Mouse (Mus musculus) small intestine, adult 2 months (tissue): ENCODE data around the gene Uap1l1. TPM values are rescaled to one million over a fixed set of nuclear protein-coding genes. Genes with fewer than 3 reads are reported as not detected.
"Not testable (repeated sequence)": the region's sequence is repeated elsewhere in the genome, so short reads cannot be mapped to it uniquely, and the experiment has no call there.

Experiments used
- H3K27ac ChIP-seq: fragments of 200-500 bp; 2 replicates; pipeline ENCODE4 v1.5.1; 2012; ENCODE audit warnings: low read depth, low read length, control low read depth, inconsistent platforms; ENCODE audit not compliant: insufficient read depth
- H3K27me3 ChIP-seq: fragments of 200-500 bp; 2 replicates; pipeline ENCODE4 v1.6.1; 2012; ENCODE audit warnings: mild to moderate bottlenecking, moderate library complexity, low read length, inconsistent platforms; ENCODE audit not compliant: control insufficient read depth, insufficient read depth
- H3K36me3 ChIP-seq: fragments of 200-500 bp; 2 replicates; pipeline ENCODE4 v1.6.1; 2012; ENCODE audit warnings: mild to moderate bottlenecking, low read length, control low read depth, inconsistent platforms; ENCODE audit not compliant: control insufficient read depth, insufficient read depth
- H3K4me1 ChIP-seq: fragments of 200-500 bp; 2 replicates; pipeline ENCODE4 v1.6.1; 2012; ENCODE audit warnings: low read length, inconsistent platforms, mixed read lengths; ENCODE audit not compliant: control insufficient read depth, insufficient read depth, insufficient read length
- H3K4me3 ChIP-seq: fragments of 200-500 bp; 2 replicates; pipeline ENCODE4 v1.5.1; 2012; ENCODE audit warnings: low read depth, mild to moderate bottlenecking, control low read depth, inconsistent platforms, low read length, moderate library complexity
- CTCF ChIP-seq: fragments of 200-500 bp; IDR thresholded peaks from 2 replicates; pipeline ENCODE4 v1.5.1; 2012; ENCODE audit warnings: low read depth, mild to moderate bottlenecking, control low read depth, inconsistent platforms, low read length, moderate library complexity, mixed read lengths; ENCODE audit not compliant: insufficient replicate concordance, insufficient read length; ENCODE audit errors: extremely low read depth
- POLR2A ChIP-seq: fragments of 200-500 bp; IDR thresholded peaks from 2 replicates; pipeline ENCODE4 v1.6.1; 2012; ENCODE audit warnings: low read depth, mild to moderate bottlenecking, control low read depth, inconsistent platforms, low read length, moderate library complexity
- WGBS: fragments of 180-500 bp; shearing (Covaris S2); methylation state at CpG from one replicate; pipeline ENCODE4 v1.1.7; 2018; 5-methylcytosine and 5-hydroxymethylcytosine counted together
- polyA plus RNA-seq: library from polyadenylated mRNA; depleted of rRNA; stranded (reverse); fragments of >200 nt; gene quantifications from 2 replicates; pipeline ENCODE4 v1.2.3, GENCODE M21; 2012; rRNA removed

Gene Uap1l1
- 130 and 360 TPM in 2 replicates for polyA plus RNA-seq

DNA sequence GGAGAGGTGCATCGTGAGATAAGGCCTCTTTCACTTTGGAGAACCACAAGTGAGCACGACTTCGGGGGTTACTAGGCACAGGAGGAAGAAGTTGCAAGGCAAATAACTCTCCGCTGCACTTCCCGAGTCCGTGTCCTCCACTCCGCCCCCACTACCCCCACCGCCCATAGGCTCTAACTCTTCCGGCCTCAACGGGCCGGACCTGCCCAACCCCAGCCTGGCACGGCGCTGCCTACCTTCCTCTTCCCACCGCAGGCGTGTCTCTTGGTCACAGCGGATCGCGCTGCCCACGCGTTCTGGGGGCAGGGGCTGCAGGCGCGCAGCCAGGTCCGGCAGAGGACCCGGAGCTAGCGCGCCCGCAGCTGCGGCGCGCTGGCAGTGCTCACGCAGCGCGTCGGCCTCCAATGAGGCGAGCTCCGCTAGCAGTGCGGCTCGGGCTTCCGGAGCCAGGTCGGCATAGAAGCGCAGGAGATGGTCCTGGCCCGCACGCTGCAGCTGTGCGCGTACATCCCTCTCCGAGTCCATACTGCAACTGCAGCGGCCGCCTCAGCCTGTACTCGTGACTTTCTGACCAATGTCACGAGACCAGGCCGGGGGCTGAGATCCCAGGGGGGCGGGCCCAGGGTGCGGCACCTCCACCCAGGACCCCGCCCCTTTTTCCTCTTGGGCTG is at the start of gene Uap1l1:
Gene Uap1l1 (minus strand): TSS at position 592 of the 671 bp plus-strand sequence.
- H3K4me3 ChIP-seq: peak within 1 kb of the TSS; percentile 91
- no peaks in the 10 kb centered on the region for H3K27me3 ChIP-seq
- peak; percentile 93 for TF ChIP-seq POLR2A
- no peak for TF ChIP-seq CTCF
- under 1% methylated on average over 50 of the region's 54 CpGs for WGBS
- H3K4me1 ChIP-seq: peaks cover 29% of the 10 kb centered on the region
- H3K36me3 ChIP-seq: peaks cover 24% of the 10 kb centered on the region
- peak within 1 kb of the TSS; percentile 89 for H3K27ac ChIP-seq

DNA sequence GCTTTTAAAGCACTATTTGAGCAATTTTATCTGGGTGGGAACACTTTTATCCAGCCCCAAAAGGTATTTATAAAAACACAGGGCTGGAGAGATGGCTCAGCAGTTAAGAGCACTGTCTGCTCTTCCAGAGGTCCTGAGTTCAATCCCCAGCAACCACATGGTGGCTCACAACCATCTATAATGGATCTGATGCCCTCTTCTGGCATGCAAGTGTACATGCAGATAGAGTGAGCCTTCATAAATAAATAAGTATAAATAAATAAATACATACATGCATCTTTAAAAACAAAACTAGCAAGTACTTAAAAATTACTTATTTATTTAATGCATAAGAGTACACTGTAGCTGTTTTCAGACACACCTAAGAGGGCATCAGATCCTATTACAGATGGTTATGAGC is 48.0 kb upstream of the Uap1l1 start:
- H3K36me3 ChIP-seq, H3K27ac ChIP-seq, H3K4me1 ChIP-seq, H3K27me3 ChIP-seq, H3K4me3 ChIP-seq: not testable (repeated sequence)

GRCm38 (mm10) chr2:25408908-25409307 is 43.4 kb upstream of the Uap1l1 start:
- no peak overlapping the region for H3K4me3 ChIP-seq
- no peaks in the 10 kb centered on the region for H3K4me1 ChIP-seq
- H3K27ac ChIP-seq: no peak overlapping the region
- no peaks in the 10 kb centered on the region for H3K27me3 ChIP-seq
- TF ChIP-seq CTCF: no peak
- no peak for TF ChIP-seq POLR2A
- H3K36me3 ChIP-seq: peaks cover 9% of the 10 kb centered on the region
- WGBS: 86% methylated on average over 10 of the region's 10 CpGs

DNA sequence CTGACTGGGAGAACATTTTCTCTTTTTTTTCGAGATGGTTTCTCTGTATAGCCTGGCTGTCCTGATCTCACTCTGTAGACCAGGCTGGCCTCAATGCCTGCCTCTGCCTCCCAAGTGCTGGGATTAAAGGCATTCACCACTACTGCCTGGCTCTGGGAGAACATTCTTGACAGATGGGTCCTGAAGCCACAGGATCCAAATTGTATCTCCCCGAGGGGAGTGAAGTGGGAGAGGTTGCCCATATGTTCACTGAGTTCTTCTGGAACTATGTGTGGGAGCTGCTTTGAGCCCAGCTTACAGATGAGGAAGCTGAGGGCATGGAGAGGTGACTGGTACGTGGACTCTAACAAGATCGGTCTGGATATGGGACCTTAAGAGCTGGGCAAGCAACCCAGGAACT is 38.5 kb upstream of the Uap1l1 start:
- no peaks in the 10 kb centered on the region for H3K27me3 ChIP-seq
- no peak for TF ChIP-seq CTCF
- no peak for TF ChIP-seq POLR2A
- peaks cover 3% of the 10 kb centered on the region; the same call in 1 of the 2 replicates for H3K4me1 ChIP-seq
- WGBS: 82% methylated on average over 4 of the region's 4 CpGs
- no peak overlapping the region for H3K27ac ChIP-seq
- peaks cover 8% of the 10 kb centered on the region for H3K36me3 ChIP-seq
- H3K4me3 ChIP-seq: no peak overlapping the region; the same call in 1 of the 2 replicates

DNA sequence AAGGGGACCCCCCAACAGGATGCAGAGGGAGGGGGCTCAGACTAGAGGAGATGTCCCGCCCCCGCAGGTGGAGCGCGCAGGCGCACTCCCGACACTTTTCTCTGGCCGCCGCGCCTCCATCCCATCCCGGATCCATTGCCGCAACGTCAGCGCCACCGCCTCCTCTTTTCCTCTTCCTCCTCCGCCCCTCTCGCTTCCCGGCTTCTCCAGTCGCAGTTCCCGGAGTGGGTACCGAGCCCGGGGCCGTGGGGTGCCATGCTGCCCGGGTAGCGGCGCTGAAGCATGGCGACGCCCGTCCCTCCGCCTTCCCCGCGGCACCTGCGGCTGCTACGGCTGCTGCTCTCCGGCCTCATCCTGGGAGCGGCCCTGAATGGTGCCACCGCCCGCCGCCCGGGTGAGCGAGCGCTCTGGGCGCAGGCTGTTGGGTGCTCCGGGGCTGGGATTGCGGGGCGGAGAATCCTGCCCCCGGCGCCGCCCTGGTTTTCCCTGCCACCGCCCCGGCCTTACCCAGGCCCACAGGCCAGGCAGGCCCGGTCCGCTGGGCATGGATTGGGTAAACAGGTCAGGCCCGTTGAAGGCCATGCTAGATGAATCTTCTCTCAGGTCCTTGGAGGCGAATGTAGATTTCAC is 37.6 kb upstream of the Uap1l1 start:
- WGBS: 2% methylated on average over 54 of the region's 54 CpGs
- 0 out of 2 replicates have a peak overlapping the region, but pooled peaks have one; percentile 25 for H3K27ac ChIP-seq
- H3K4me3 ChIP-seq: peak overlapping the region; percentile 75
- H3K27me3 ChIP-seq: no peaks in the 10 kb centered on the region
- H3K36me3 ChIP-seq: peaks cover 2% of the 10 kb centered on the region
- peaks cover 3% of the 10 kb centered on the region; the same call in 1 of the 2 replicates for H3K4me1 ChIP-seq
- no peak for TF ChIP-seq CTCF
- no peak; the same call in 1 of the 2 replicates for TF ChIP-seq POLR2A

- Histone ChIP-seq H3K4me3 (peak overlapping the region; percentile 75), H3K27me3 (no peaks in the 10 kb centered on the region), H3K27ac (peak overlapping the region; percentile 1; the same call in 1 of the 2 replicates), H3K4me1 (peaks cover 3% of the 10 kb centered on the region; the same call in 1 of the 2 replicates), H3K36me3 (no peaks in the 10 kb centered on the region)
- TF ChIP-seq POLR2A: no peak
- peak; percentile 78; the same call in 1 of the 2 replicates for TF ChIP-seq CTCF
- WGBS: 1% methylated on average over 13 of the region's 13 CpGs
These were observed 37.0 kb upstream of the Uap1l1 start for GRCm38 (mm10) chr2:25402377-25402971.

- Histone ChIP-seq H3K36me3 (no peaks in the 10 kb centered on the region), H3K4me1 (peaks cover 11% of the 10 kb centered on the region; the same call in 1 of the 2 replicates), H3K4me3 (peak overlapping the region; percentile 14), H3K27ac (no peak overlapping the region), H3K27me3 (no peaks in the 10 kb centered on the region; the same call in 1 of the 2 replicates)
- TF ChIP-seq CTCF: peak; percentile 74
- TF ChIP-seq POLR2A: no peak
- WGBS: 6% methylated on average over 17 of the region's 17 CpGs
These were observed 35.3 kb upstream of the Uap1l1 start for GRCm38 (mm10) chr2:25400764-25401163.
